Mouse (Mus musculus) splenic B cell, adult 2 months (primary cell): Measurements from ENCODE around the gene Tmem245.

Experiments used
- DNase-seq: peaks from one replicate; pipeline ENCODE4 v3.0.0-alpha.2; 2011; ENCODE audit warnings: low read depth, low spot score
- H3K27me3 ChIP-seq: 2 replicates; pipeline ENCODE4 v1.6.1; 2012; ENCODE audit warnings: mild to moderate bottlenecking, low read length, moderate library complexity, mixed read lengths; ENCODE audit not compliant: control insufficient read depth, poor library complexity, insufficient read depth, severe bottlenecking
- H3K36me3 ChIP-seq: 2 replicates; pipeline ENCODE4 v1.6.1; 2012; ENCODE audit warnings: mild to moderate bottlenecking, low read length, moderate library complexity, mixed read lengths; ENCODE audit not compliant: control insufficient read depth, poor library complexity, insufficient read depth, severe bottlenecking

The Tmem245 gene

GRCm38 (mm10) chr4:56831998-56832397 lies 115.2 kb downstream of the Tmem245 start:
- no peak for DNase-seq
- H3K36me3 ChIP-seq: no peaks in the 10 kb centered on the region
- H3K27me3 ChIP-seq: no peaks in the 10 kb centered on the region

- Histone ChIP-seq H3K27me3 (no peaks in the 10 kb centered on the region), H3K36me3 (no peaks in the 10 kb centered on the region)
- peak; percentile 7 for DNase-seq
Measured at GRCm38 (mm10) chr4:56831013-56831609, 116.1 kb downstream of the Tmem245 start.

GRCm38 (mm10) chr4:56829511-56829921 lies 117.7 kb downstream of the Tmem245 start:
- no peak for DNase-seq
- H3K36me3 ChIP-seq: no peaks in the 10 kb centered on the region
- H3K27me3 ChIP-seq: no peaks in the 10 kb centered on the region

GRCm38 (mm10) chr4:56828932-56829331 lies 118.3 kb downstream of the Tmem245 start:
- H3K27me3 ChIP-seq: no peaks in the 10 kb centered on the region
- H3K36me3 ChIP-seq: no peaks in the 10 kb centered on the region
- DNase-seq: no peak

GRCm38 (mm10) chr4:56824231-56824630 lies 123.0 kb downstream of the Tmem245 start:
- no peaks in the 10 kb centered on the region for H3K36me3 ChIP-seq
- no peak for DNase-seq
- no peaks in the 10 kb centered on the region for H3K27me3 ChIP-seq

GRCm38 (mm10) chr4:56820017-56820550 lies 127.2 kb downstream of the Tmem245 start:
- H3K36me3 ChIP-seq: no peaks in the 10 kb centered on the region
- H3K27me3 ChIP-seq: no peaks in the 10 kb centered on the region
- peak; percentile 55 for DNase-seq
